Mouse (Mus musculus) heart, embryonic 10.5 days (tissue): ENCODE measurements around the gene Syt3. TPM values are rescaled to one million over a fixed set of nuclear protein-coding genes. Genes with fewer than 3 reads are reported as not detected.

Experiments used
- DNase-seq: peaks from one replicate; pipeline ENCODE4 v3.0.0-alpha.2; 2017; ENCODE audit warnings: low spot score
- H3K27ac ChIP-seq: fragments of 300-500 bp; sonication (generic); 2 replicates; pipeline ENCODE4 v1.5.1; 2016; ENCODE audit warnings: mild to moderate bottlenecking
- H3K27me3 ChIP-seq: fragments of 300-500 bp; sonication (generic); 2 replicates; pipeline ENCODE4 v1.6.1; 2016; ENCODE audit warnings: mild to moderate bottlenecking; ENCODE audit not compliant: poor library complexity, insufficient read depth, severe bottlenecking
- H3K36me3 ChIP-seq: fragments of 300-500 bp; sonication (generic); 2 replicates; pipeline ENCODE4 v1.6.1; 2016; ENCODE audit warnings: mild to moderate bottlenecking, moderate library complexity
- H3K4me1 ChIP-seq: fragments of 300-500 bp; sonication (generic); 2 replicates; pipeline ENCODE4 v1.6.1; 2016; ENCODE audit warnings: mild to moderate bottlenecking
- H3K4me3 ChIP-seq: fragments of 300-500 bp; sonication (generic); 2 replicates; pipeline ENCODE4 v1.5.1; 2016; ENCODE audit warnings: mild to moderate bottlenecking, moderate library complexity
- H3K9me3 ChIP-seq: fragments of 300-500 bp; sonication (generic); 2 replicates; pipeline ENCODE4 v1.6.1; 2016; ENCODE audit warnings: mild to moderate bottlenecking, moderate library complexity
- WGBS: fragments of 180-500 bp; shearing (Covaris S2); methylation state at CpG from one replicate; pipeline ENCODE4 v1.1.7; 2016; 5-methylcytosine and 5-hydroxymethylcytosine counted together
- polyA plus RNA-seq: library from polyadenylated mRNA; unstranded; fragments of >200 nt; fragmentation: Nextera tagmentation; extraction: Ambion mirVana; gene quantifications from 2 replicates; pipeline ENCODE4 v1.2.1, GENCODE M21; 2016

Gene Syt3
- polyA plus RNA-seq, 1 experiment from 2014 or later: 0.78 TPM

DNA sequence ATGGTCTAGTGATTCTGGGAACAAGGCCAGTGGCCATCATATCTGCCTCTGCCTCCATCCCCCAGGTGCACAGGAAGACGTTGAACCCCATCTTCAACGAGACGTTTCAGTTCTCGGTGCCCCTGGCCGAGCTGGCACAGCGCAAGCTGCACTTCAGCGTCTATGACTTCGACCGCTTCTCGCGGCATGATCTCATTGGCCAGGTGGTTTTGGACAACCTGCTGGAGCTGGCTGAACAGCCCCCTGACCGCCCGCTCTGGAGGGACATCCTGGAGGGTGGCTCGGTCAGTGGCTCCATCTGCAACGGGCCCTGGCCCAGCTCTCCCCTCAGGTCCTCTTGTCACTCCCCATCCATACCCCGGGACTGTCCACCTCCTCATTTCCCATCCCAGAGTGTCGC, 9.4 kb downstream of the Syt3 start:
- no peak for DNase-seq
- no peak overlapping the region for H3K4me3 ChIP-seq
- H3K4me1 ChIP-seq: 0 out of 2 replicates have a peak, but pooled peaks cover 3% of the 10 kb centered on the region
- peaks cover 53% of the 10 kb centered on the region; the same call in 1 of the 2 replicates for H3K27me3 ChIP-seq
- H3K9me3 ChIP-seq: no peaks in the 10 kb centered on the region
- no peak overlapping the region for H3K27ac ChIP-seq
- H3K36me3 ChIP-seq: no peaks in the 10 kb centered on the region
- WGBS: 82% methylated on average over 17 of the region's 17 CpGs

DNA sequence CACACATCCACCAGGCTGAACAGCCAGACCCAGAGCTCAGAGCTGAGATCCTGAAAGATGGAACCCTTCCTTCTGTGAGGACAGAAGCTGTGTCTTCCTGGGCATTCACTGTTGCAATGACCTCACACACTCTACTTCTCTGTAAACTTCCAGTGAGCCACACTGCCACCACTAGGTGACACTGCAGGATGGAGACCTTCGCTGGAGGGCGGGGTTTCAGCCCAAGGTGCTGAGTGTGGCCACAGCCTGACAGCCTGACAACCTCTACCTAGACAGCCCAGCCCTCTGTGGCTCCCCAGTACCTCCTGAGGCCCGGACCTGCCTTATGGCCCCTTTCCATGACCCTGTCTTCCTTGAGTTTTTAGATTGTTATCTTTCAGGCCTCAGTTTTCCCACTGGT, 14.7 kb downstream of the Syt3 start:
- WGBS: 1% methylated on average over 3 of the region's 3 CpGs
- no peaks in the 10 kb centered on the region for H3K9me3 ChIP-seq
- peaks cover 17% of the 10 kb centered on the region for H3K4me1 ChIP-seq
- H3K27me3 ChIP-seq: 0 out of 2 replicates have a peak, but pooled peaks cover 26% of the 10 kb centered on the region
- no peaks in the 10 kb centered on the region for H3K36me3 ChIP-seq
- DNase-seq: peak; percentile 92
- H3K27ac ChIP-seq: 0 out of 2 replicates have a peak overlapping the region, but pooled peaks have one; percentile 38
- H3K4me3 ChIP-seq: no peak overlapping the region

DNA sequence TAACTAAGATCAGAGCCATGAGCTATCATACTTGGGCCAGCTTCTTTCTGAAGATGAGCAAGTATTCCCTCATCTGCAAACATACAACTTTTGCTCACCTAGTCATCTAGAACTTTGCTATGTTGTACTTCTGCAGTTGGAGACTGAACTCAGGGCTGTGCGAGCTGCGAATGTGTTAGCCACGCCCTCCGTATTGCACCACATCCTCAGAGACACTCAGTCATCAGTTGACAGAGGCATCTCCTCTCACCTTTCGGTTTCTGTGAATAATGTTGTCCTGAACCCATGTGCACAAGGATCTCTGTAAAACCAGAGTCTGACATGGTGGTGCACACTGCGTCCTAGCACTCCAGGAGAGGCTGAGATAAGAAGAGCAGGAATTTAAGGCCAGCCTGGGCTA, 17.8 kb downstream of the Syt3 start:
- 78% methylated on average over 6 of the region's 6 CpGs for WGBS
- peaks cover 8% of the 10 kb centered on the region; the same call in 1 of the 2 replicates for H3K27me3 ChIP-seq
- no peak overlapping the region for H3K4me3 ChIP-seq
- no peak overlapping the region for H3K27ac ChIP-seq
- no peaks in the 10 kb centered on the region for H3K36me3 ChIP-seq
- H3K9me3 ChIP-seq: no peaks in the 10 kb centered on the region
- no peak for DNase-seq
- peaks cover 14% of the 10 kb centered on the region for H3K4me1 ChIP-seq

DNA sequence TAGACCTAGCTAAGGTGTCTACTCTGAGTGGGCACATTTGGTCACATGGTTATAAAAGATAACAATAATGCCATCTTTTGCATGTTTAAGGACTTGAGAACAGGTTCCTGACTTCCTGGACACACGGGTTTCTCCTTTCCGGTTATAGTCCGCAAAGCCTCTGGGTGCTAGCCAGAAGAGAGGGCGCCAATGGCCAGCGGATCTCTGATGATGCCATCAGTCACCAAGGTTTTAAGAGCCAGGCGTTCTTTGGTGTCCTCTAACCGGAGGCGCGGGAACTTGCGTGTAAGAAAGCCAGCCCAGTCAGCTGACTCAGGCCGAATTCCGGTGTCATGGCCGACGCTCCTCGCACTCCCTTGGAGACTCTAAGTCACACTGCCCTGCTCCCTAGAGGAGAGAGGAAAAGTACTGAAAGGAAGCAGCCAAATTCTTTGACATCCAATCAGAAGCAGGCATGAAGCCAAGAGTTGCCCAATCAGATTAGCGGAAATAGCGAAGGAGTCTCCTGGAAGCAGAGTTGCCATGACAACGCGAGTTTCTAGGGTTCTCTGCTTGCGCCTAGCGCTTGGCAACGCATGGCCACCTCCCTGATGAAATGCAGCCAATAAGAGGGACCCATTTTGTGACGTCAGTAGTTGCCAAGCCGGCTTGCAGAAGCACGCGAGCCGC, 21.6 kb downstream of the Syt3 start:
- peak overlapping the region; percentile 78 for H3K27ac ChIP-seq
- H3K27me3 ChIP-seq: peaks cover 13% of the 10 kb centered on the region; the same call in 1 of the 2 replicates
- no peaks in the 10 kb centered on the region for H3K36me3 ChIP-seq
- H3K4me3 ChIP-seq: peak overlapping the region; percentile 56
- H3K4me1 ChIP-seq: no peaks in the 10 kb centered on the region
- DNase-seq: peak; percentile 98
- H3K9me3 ChIP-seq: no peaks in the 10 kb centered on the region
- 2% methylated on average over 27 of the region's 27 CpGs for WGBS

DNA sequence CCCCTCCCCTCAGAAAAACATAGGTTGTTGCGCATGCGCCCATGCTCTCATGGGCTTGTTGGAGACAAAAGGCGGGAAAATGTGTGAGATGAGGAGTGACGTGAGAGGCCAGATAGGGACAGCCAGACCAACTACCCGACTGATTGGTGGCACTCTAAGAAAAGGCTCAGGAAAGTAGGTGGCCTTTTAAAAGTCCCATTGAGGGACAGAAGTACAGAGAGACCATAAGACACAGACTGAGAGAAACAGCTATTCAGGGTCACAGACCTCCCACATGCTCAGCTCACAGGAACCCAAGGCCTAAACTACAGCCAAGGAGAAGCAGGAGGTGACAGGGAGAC, 22.1 kb downstream of the Syt3 start:
- no peaks in the 10 kb centered on the region for H3K36me3 ChIP-seq
- H3K4me1 ChIP-seq: no peaks in the 10 kb centered on the region
- peak overlapping the region; percentile 56 for H3K4me3 ChIP-seq
- WGBS: 2% methylated on average over 5 of the region's 5 CpGs
- DNase-seq: no peak
- peak overlapping the region; percentile 78 for H3K27ac ChIP-seq
- peaks cover 11% of the 10 kb centered on the region; the same call in 1 of the 2 replicates for H3K27me3 ChIP-seq
- H3K9me3 ChIP-seq: no peaks in the 10 kb centered on the region

DNA sequence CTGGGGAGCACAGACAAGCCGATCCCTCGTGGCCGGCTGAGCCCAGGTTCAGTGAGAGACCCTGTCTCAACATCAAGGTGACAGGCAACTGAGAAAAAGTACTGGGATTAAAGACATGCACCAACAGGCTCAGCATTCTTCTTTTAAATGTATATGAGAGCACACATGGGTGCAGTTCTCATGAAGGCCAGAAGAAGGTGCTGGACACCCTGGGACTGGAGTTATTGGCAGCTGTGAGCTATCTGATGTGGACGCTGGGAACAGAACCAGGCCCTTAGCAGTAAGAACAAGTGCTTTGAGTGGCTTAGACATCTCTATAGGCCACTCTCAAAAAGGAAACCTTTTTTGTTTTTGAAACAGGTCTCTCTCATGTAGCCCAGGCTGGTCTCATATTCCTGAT, 27.2 kb downstream of the Syt3 start:
- Histone ChIP-seq H3K4me1 (no peaks in the 10 kb centered on the region), H3K9me3 (no peaks in the 10 kb centered on the region), H3K4me3 (no peak overlapping the region), H3K36me3 (no peaks in the 10 kb centered on the region), H3K27ac (no peak overlapping the region), H3K27me3 (peaks cover 13% of the 10 kb centered on the region; the same call in 1 of the 2 replicates)
- 79% methylated on average over 4 of the region's 4 CpGs for WGBS
- DNase-seq: no peak

DNA sequence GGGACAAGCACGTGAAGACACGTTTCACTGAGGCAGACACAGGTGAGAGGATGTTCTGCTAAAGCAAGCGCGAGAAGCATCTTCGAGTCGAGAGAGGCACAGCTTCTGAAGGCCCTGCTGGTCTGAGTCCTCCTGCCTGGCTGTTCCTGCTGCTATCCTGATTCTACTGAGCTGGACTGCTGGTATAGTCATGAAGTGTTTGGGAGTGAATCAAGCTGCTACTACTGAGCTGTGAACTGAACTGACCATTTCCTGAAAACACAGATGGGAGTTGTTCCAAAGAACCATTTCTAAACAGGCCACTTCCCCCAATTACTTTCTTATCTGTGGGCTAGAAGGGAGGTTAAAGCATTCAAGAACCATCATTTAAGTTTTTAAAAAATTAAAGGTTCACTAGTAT, 29.4 kb downstream of the Syt3 start:
- H3K27me3 ChIP-seq: 0 out of 2 replicates have a peak, but pooled peaks cover 15% of the 10 kb centered on the region
- DNase-seq: no peak
- no peak overlapping the region for H3K4me3 ChIP-seq
- H3K4me1 ChIP-seq: no peaks in the 10 kb centered on the region
- WGBS: 81% methylated on average over 6 of the region's 6 CpGs
- no peaks in the 10 kb centered on the region for H3K36me3 ChIP-seq
- no peak overlapping the region for H3K27ac ChIP-seq
- H3K9me3 ChIP-seq: no peaks in the 10 kb centered on the region

DNA sequence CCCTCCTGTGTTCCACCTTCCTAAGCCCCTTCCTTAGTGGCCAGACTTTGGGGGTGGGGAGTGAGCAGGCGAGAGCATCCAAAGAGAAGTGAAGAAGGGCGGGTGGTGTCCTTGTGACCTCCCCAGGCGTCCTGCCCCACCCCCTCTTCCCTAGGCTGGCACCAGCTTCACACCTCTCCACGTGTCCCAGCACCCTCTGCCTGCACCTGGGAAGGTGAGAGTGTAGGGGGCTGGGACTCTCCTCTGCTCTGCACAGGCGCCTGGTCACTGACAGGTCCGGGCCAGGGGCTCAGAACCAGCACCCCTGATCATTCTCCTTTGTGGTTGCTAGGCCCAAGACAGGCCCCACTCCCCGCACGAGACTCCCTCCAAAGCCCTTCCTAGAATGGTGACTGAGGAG, 43.8 kb downstream of the Syt3 start:
- 8% methylated on average over 8 of the region's 8 CpGs for WGBS
- peaks cover 24% of the 10 kb centered on the region for H3K4me1 ChIP-seq
- peaks cover 70% of the 10 kb centered on the region for H3K27me3 ChIP-seq
- no peaks in the 10 kb centered on the region for H3K36me3 ChIP-seq
- no peaks in the 10 kb centered on the region for H3K9me3 ChIP-seq
- DNase-seq: no peak
- no peak overlapping the region for H3K4me3 ChIP-seq
- no peak overlapping the region for H3K27ac ChIP-seq

DNA sequence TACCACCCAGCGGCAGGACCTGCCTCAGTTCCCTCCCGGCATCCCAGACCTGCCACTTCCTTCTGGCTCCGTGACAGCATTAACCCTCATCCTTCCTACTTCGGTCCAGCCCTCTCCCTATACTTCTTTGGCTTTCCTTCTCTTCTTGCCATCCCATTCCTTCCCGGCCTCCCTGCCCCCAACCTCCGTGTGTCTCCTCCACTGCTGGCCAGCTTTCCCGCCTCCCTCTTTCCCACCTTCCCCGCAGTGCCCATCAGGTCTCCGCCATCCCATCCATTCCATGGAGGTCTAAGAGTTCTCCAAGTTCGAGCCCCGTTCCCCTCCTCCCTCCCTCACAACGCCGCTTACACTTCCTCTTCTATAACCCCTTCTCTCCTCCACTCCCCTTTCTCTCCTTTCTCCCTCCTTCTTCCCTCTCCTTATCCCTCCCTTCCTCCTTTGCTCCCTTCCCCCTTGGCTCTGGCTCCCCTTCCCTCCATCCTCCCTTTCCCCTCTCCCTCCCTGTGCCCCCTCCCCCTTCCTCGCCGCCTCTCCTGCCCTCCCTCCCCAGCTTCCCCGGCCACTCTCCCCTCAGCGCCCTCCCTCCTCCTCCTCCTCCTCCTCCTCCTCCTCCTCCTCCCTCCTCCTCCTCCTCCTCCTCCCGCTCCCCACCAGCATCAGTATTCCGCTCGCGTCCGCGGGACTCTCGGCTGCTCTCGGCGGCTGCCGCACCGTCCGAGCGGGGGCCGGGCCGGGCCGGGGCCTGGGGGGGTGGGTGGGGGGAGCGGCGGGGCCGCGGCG, 44.5 kb downstream of the Syt3 start:
- H3K36me3 ChIP-seq: no peaks in the 10 kb centered on the region
- peaks cover 75% of the 10 kb centered on the region for H3K27me3 ChIP-seq
- no peak for DNase-seq
- WGBS: 3% methylated on average over 17 of the region's 38 CpGs
- peaks cover 24% of the 10 kb centered on the region for H3K4me1 ChIP-seq
- H3K27ac ChIP-seq: no peak overlapping the region
- no peaks in the 10 kb centered on the region for H3K9me3 ChIP-seq
- peak overlapping the region; percentile 62 for H3K4me3 ChIP-seq

DNA sequence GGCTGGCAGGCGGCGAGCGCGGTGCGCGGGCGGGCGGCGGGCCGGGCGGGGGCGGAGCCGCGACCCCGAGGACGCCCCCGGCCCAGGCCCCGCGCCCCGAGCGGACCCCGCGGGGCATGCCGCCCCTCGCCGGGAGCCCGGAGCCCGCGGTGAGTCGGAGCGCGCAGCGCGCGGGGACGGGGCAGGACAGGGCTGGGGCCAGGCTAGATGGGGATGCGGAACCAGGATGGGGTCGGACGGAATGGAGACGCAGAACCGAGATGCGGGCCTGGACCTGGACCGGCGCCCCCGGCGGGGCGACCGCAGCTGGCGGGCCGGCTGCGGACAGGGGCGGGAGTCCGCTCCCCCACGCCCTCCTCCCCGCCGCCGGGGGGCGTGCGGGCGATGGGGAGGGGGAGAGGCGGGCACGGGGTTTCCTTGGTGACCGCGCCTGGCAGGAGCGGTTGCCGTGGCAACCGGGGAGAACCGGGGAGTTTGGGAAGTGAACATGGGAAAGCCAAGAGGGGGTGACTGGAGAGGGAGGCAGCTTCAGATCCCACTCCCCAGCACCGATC, 45.1 kb downstream of the Syt3 start, which contains the start of gene Lrrc4b:
Lrrc4b (plus strand) TSS at position 51 of the 554 bp plus-strand sequence.
- no peak for DNase-seq
- Histone ChIP-seq H3K27me3 (peaks cover 81% of the 10 kb centered on the region), H3K9me3 (no peaks in the 10 kb centered on the region), H3K4me3 (peak within 1 kb of the TSS; percentile 62), H3K36me3 (no peaks in the 10 kb centered on the region), H3K4me1 (peaks cover 24% of the 10 kb centered on the region), H3K27ac (peak within 1 kb of the TSS; percentile 59; the same call in 1 of the 2 replicates)
- WGBS: 2% methylated on average over 66 of the region's 69 CpGs

DNA sequence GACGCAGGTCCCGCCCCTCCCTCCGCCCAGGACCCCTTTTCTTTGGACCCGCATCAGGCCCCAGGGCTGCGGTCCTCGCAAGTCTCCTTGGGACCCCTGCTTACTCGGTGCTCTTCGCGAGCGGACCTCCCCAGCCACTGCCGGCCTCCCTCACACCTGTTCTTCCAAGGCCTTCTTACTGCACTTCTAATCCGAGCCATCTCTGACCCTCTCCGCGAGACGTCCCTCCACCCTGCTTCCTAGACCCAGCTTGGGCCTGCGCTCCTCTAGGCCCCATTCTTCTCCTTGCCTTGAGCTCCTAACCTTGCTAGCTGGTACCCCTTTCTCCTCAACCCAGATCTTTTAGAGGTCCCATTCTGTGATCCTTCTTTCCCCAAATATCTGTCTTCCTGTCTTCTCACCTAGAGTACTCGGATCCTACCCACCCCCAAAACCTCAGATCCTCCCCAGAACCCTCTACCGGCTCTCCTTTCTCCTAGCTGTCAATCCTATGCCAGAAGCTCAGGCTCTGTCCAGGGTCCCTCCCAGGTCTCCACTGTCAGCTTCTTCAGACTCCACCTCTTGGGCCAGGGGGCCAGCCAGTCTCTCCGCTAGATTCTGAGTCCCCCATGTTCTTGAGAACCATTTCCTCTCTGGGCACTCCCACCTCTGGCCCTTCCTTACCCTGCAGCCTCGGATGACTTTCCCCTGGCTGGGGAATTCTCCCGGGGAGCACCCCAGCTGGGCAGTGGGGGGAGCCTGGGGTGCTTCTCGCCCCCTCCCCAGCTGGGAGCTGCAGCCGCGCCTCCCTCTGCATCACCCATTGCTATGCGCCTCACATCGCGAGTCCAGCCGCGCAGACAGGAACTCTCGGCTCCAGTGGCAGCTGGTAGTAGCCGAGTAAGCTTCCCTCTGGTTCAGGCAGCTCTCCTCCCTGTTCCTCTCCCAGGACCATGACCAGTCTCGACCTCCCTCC, 45.9 kb downstream of the Syt3 start:
- H3K4me1 ChIP-seq: peaks cover 24% of the 10 kb centered on the region
- H3K36me3 ChIP-seq: no peaks in the 10 kb centered on the region
- H3K27ac ChIP-seq: 0 out of 2 replicates have a peak overlapping the region, but pooled peaks have one; percentile 3
- no peaks in the 10 kb centered on the region for H3K9me3 ChIP-seq
- WGBS: 2% methylated on average over 32 of the region's 32 CpGs
- H3K27me3 ChIP-seq: peaks cover 87% of the 10 kb centered on the region
- no peak for DNase-seq
- peak overlapping the region; percentile 62 for H3K4me3 ChIP-seq

DNA sequence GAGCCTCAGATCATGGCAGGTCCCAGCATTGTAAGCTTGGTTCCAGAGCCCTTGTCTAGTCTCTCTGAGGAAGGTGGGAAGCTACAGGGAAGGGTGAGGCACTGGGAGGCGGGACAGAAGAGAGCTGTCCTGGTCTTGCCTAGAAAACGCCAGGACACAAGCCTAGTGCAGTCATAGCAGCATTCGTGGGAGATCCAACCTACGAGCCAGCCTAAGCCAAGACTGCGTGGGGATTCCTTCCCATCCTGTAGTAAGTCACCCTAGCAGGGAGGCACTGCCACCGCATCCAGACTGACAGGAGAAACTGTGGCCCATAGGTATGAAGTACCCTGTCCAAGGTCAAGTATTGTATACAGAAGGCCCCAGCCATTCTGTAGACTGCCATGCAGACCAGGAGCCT, 48.6 kb downstream of the Syt3 start:
- DNase-seq: no peak
- Histone ChIP-seq H3K4me3 (no peak overlapping the region), H3K4me1 (peaks cover 24% of the 10 kb centered on the region), H3K27ac (no peak overlapping the region), H3K36me3 (no peaks in the 10 kb centered on the region), H3K27me3 (peaks cover 96% of the 10 kb centered on the region), H3K9me3 (no peaks in the 10 kb centered on the region)
- WGBS: 70% methylated on average over 6 of the region's 6 CpGs
